Mouse (Mus musculus) brain, embryonic 14.5 days (tissue): ENCODE measurements around the gene Mgat4b. TPM values are rescaled to one million over a fixed set of nuclear protein-coding genes. Genes with fewer than 3 reads are reported as not detected.

Experiments used
- DNase-seq: peaks from one replicate; pipeline ENCODE4 v3.0.0-alpha.2; 2011; ENCODE audit warnings: low read depth
- CTCF ChIP-seq: fragments of 200-500 bp; IDR thresholded peaks from 2 replicates; pipeline ENCODE4 v1.5.1; 2012; ENCODE audit warnings: inconsistent platforms, mild to moderate bottlenecking, moderate library complexity, borderline replicate concordance; ENCODE audit not compliant: insufficient read depth, insufficient read length; ENCODE audit errors: extremely low read depth
- POLR2A ChIP-seq: fragments of 200-500 bp; IDR thresholded peaks from 2 replicates; pipeline ENCODE4 v1.6.1; 2012; ENCODE audit warnings: mild to moderate bottlenecking, inconsistent platforms, borderline replicate concordance; ENCODE audit not compliant: poor library complexity, insufficient read depth, insufficient read length, severe bottlenecking; ENCODE audit errors: extremely low read depth
- polyA plus RNA-seq: library from polyadenylated mRNA; depleted of rRNA; stranded (reverse); fragments of >200 nt; gene quantifications from 2 replicates; pipeline ENCODE4 v1.2.3, GENCODE M21; 2012

Gene Mgat4b
- polyA plus RNA-seq, 1 experiment: 97.1 TPM

GRCm38 (mm10) chr11:50205434-50205833, 5.3 kb upstream of the Mgat4b start:
- TF ChIP-seq POLR2A (no peak), CTCF (no peak)
- DNase-seq: no peak

GRCm38 (mm10) chr11:50206037-50206436, 4.7 kb upstream of the Mgat4b start:
- no peak for DNase-seq
- no peak for TF ChIP-seq POLR2A
- TF ChIP-seq CTCF: no peak

GRCm38 (mm10) chr11:50207344-50207743, 3.3 kb upstream of the Mgat4b start:
- DNase-seq: no peak
- TF ChIP-seq CTCF (no peak), POLR2A (no peak)

GRCm38 (mm10) chr11:50208039-50208438, 2.7 kb upstream of the Mgat4b start:
- TF ChIP-seq POLR2A (no peak), CTCF (no peak)

GRCm38 (mm10) chr11:50210101-50210504, 587 bp upstream of the Mgat4b start:
- DNase-seq: peak; percentile 97
- TF ChIP-seq CTCF (no peak), POLR2A (no peak)

More at GRCm38 (mm10) chr11:50208039-50208438, 2.7 kb upstream of the Mgat4b start:
- DNase-seq: no peak

- TF ChIP-seq CTCF: no peak
- TF ChIP-seq POLR2A: no peak
- no peak for DNase-seq
Measured at GRCm38 (mm10) chr11:50211322-50212059, 801 bp downstream of the Mgat4b start.

GRCm38 (mm10) chr11:50212060-50212739, 1.5 kb downstream of the Mgat4b start:
- DNase-seq: no peak
- TF ChIP-seq CTCF (no peak), POLR2A (no peak)

- no peak for TF ChIP-seq POLR2A
- no peak for TF ChIP-seq CTCF
Measured at GRCm38 (mm10) chr11:50212848-50213758, 2.4 kb downstream of the Mgat4b start.

GRCm38 (mm10) chr11:50214631-50215030, 3.9 kb downstream of the Mgat4b start:
- TF ChIP-seq CTCF (no peak), POLR2A (no peak)

More at GRCm38 (mm10) chr11:50212848-50213758, 2.4 kb downstream of the Mgat4b start:
- no peak for DNase-seq

GRCm38 (mm10) chr11:50215633-50216032, 4.9 kb downstream of the Mgat4b start:
- TF ChIP-seq CTCF (no peak), POLR2A (no peak)
- DNase-seq: no peak

More at GRCm38 (mm10) chr11:50214631-50215030, 3.9 kb downstream of the Mgat4b start:
- no peak for DNase-seq
